Mouse (Mus musculus) CD4-positive, CD25-positive, alpha-beta regulatory T cell, adult 4 months (primary cell): ENCODE measurements around the gene Pate3. TPM values are rescaled to one million over a fixed set of nuclear protein-coding genes. Genes with fewer than 3 reads are reported as not detected.
"Not testable (repeated sequence)": the region's sequence is repeated elsewhere in the genome, so short reads cannot be mapped to it uniquely, and the experiment has no call there.

Experiments
- ATAC-seq: one replicate; pipeline ENCODE4 v1.8.0; 2017
- polyA plus RNA-seq, 2 experiments: library from polyadenylated mRNA; unstranded; fragments of 100-300 nt; shearing (Covaris generic); gene quantifications; one replicate each; pipeline ENCODE4 v1.2.1; 2017

Pate3 gene
- polyA plus RNA-seq = not detected

- ATAC-seq = no peak
These were observed at the start of gene Pate3 for GRCm38 (mm10) chr9:35648102-35648501. Gene Pate3, minus strand, starts transcription at chr9:35648202.

GRCm38 (mm10) chr9:35691924-35692323 is 43.9 kb upstream of the Pate3 start:
- no peak for ATAC-seq

DNA sequence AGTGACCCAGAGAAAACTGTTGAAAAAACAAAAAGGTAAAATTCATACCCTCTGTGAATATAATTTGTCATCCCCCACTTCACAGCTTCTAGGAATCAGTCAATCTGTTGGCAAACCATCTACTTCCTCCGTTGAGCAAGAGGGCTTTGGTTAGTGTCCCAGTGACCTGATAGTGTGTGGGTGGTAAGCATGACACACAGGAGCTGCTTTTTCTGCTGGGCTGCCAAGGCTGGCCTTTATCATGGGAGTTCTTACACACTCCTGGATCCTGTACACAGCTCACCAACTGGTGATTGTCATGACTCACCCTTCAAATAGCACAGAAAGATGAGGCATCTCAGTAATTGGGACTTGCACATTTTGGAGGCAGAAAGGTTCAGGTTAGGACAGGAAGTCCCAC is 39.0 kb upstream of the Pate3 start, which contains the start of gene Pate1:
Pate1 (minus strand) TSS at position 378 of the 400 bp plus-strand sequence.
- no peak for ATAC-seq

DNA sequence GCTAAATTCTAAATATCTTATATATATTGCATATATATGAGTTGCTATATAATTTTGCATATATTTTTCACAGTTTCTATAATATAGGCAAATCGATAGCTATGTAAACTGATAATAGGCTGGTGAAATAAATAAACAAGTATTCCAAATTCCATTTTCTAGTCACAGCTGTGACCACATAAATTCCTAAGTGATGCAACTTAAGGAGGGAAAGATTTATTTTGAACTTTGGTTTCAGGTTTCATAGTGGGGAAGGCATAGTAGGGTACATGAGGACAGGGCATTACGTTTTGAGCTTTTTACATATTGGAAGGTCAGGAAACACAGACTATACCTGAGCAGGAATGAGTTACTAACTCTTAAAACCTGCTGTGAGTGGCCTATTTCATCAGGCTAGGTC is 25.6 kb upstream of the Pate3 start:
- no peak for ATAC-seq

DNA sequence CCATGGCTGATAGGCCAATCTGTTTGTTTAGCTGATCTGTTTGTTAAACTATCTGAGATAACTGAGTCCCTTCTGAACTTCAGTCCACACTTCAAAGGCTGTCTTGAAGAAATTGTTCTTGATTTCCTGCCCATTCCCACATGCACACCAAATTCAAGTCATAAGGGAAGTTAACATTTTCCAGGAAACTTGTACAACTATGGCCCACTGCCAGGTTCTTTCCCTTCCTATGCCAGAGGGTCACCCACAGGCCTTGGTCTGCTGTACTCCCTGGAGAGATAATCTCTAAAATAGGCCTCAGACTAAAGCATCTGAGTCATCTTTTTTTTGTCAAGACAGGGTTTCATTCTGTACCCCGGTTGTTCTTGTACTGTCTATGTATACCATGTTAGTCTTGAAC is 15.0 kb downstream of the Pate3 start:
- no peak for ATAC-seq

GRCm38 (mm10) chr9:35616784-35617183 is 31.2 kb downstream of the Pate3 start:
- not testable (repeated sequence) for ATAC-seq

GRCm38 (mm10) chr9:35614005-35614404 is 34.0 kb downstream of the Pate3 start:
- ATAC-seq = no peak

GRCm38 (mm10) chr9:35611841-35612240 is 36.2 kb downstream of the Pate3 start, which contains the start of gene Pate4:
Gene Pate4, minus strand, starts transcription at chr9:35611941.
- ATAC-seq = no peak

- no peak for ATAC-seq
These were observed 40.2 kb downstream of the Pate3 start for GRCm38 (mm10) chr9:35607647-35608405.

Other genes with a start within 250 kb of the Pate3 start
- gene Cdon, start 227.1 kb downstream of the Pate3 start, polyA plus RNA-seq = 1 to 10 TPM; 2.7 to 4.1 TPM
- gene Gm1113, start 129.9 kb downstream of the Pate3 start, polyA plus RNA-seq = not detected
- gene Ddx25, start 89.7 kb downstream of the Pate3 start, polyA plus RNA-seq = under 1 TPM; 0.05 to 0.11 TPM
- gene Pus3, start 89.6 kb downstream of the Pate3 start, polyA plus RNA-seq = 10 to 100 TPM; 24.2 to 27.3 TPM
- gene Pate2, start 77.9 kb downstream of the Pate3 start, polyA plus RNA-seq = not detected
- 1 to 10 TPM; 4.4 to 7.4 TPM for gene Hyls1, start 77.8 kb downstream of the Pate3 start, polyA plus RNA-seq
- not detected for gene Pate4, start 36.3 kb downstream of the Pate3 start, polyA plus RNA-seq
- under 1 TPM in 1 of 2 experiments, not detected in 1; 0.32 TPM for gene Pate1, start 39.2 kb upstream of the Pate3 start, polyA plus RNA-seq
- not detected for gene Gm17677, start 92.8 kb upstream of the Pate3 start, polyA plus RNA-seq
- not detected for gene Gm17727, start 129.9 kb upstream of the Pate3 start, polyA plus RNA-seq
- gene Gm27235, start 141.9 kb upstream of the Pate3 start, polyA plus RNA-seq = not detected
- gene D730048I06Rik, start 141.9 kb upstream of the Pate3 start, polyA plus RNA-seq = not detected
- gene 9230110F15Rik, start 195.9 kb upstream of the Pate3 start, polyA plus RNA-seq = not detected